Mouse (Mus musculus): ENCODE data around the gene Usp15. TPM values are rescaled to one million over a fixed set of nuclear protein-coding genes. Genes with fewer than 3 reads are reported as not detected.

Gene Usp15
- total and polyA plus RNA-seq, 3 experiments = 65.4 to 124 (median 113) TPM

GRCm38 (mm10) chr10:123201436-123201835 is 4.6 kb upstream of the Usp15 start:
- in situ Hi-C loops (cut with MboI; ENCODE audit: low pct_ligation_motif_present, low pct_unique_long_range_greater_than_20kb, low sequenced_read_pairs) = no loop called here
- Histone ChIP-seq H3K27ac (ENCODE audit: insufficient read depth, low read depth) (no peak overlapping the region), H3K4me2 (ENCODE audit: insufficient read depth, low read depth, poor library complexity, severe bottlenecking) (no peak overlapping the region), H3K4me1 (ENCODE audit: control insufficient read depth in 1 of 2, insufficient read depth in 2 of 2) (peaks cover 2 to 12% of the 10 kb centered on the region in 2 experiments), H3K36me3 (replicated peaks in 1 of 2; ENCODE audit: control insufficient read depth in 1 of 2, insufficient read depth in 1 of 2, low read length in 1 of 2) (no peaks in the 10 kb centered on the region), H3K9me3 (replicated peaks; ENCODE audit: low read length) (no peaks in the 10 kb centered on the region), H3K79me2 (replicated peaks; ENCODE audit: control insufficient read depth, extremely low read depth, insufficient read depth, poor library complexity, severe bottlenecking) (peaks cover 2% of the 10 kb centered on the region; the same call in 1 of the 2 replicates), H3K9ac (ENCODE audit: insufficient read depth, low read depth) (no peak overlapping the region), H3K27me3 (replicated peaks) (no peaks in the 10 kb centered on the region), H3K4me3 (replicated peaks in 1 of 3; ENCODE audit: low read depth in 2 of 3, low read length in 2 of 3, poor library complexity in 1 of 3) (no peak overlapping the region)
- dilution Hi-C loops (cut with MboI; ENCODE audit: extremely low pct_ligation_motif_present, extremely low pct_unique_long_range_greater_than_20kb, low sequenced_read_pairs) = no loop called here
- no peak for DNase-seq (ENCODE audit: extremely low read depth)
- TF ChIP-seq JUN (IDR thresholded peaks at IDR 0.05; ENCODE audit: insufficient read depth, low read depth, low read length) (no peak), ELF1 (IDR thresholded peaks at IDR 0.05; ENCODE audit: low read depth, low read length) (no peak)

GRCm38 (mm10) chr10:123200996-123201395 is 4.2 kb upstream of the Usp15 start:
- Histone ChIP-seq H3K9ac (ENCODE audit: insufficient read depth, low read depth) (no peak overlapping the region), H3K9me3 (replicated peaks; ENCODE audit: low read length) (no peaks in the 10 kb centered on the region), H3K4me2 (ENCODE audit: insufficient read depth, low read depth, poor library complexity, severe bottlenecking) (no peak overlapping the region), H3K4me1 (ENCODE audit: control insufficient read depth in 1 of 2, insufficient read depth in 2 of 2) (peaks cover 2 to 7% of the 10 kb centered on the region in 2 experiments), H3K27ac (ENCODE audit: insufficient read depth, low read depth) (no peak overlapping the region), H3K79me2 (replicated peaks; ENCODE audit: control insufficient read depth, extremely low read depth, insufficient read depth, poor library complexity, severe bottlenecking) (peaks cover 6% of the 10 kb centered on the region), H3K36me3 (replicated peaks in 1 of 2; ENCODE audit: control insufficient read depth in 1 of 2, insufficient read depth in 1 of 2, low read length in 1 of 2) (no peaks in the 10 kb centered on the region), H3K27me3 (replicated peaks) (no peaks in the 10 kb centered on the region), H3K4me3 (replicated peaks in 1 of 3; ENCODE audit: low read depth in 2 of 3, low read length in 2 of 3, poor library complexity in 1 of 3) (no peak overlapping the region)
- in situ Hi-C loops (cut with MboI; ENCODE audit: low pct_ligation_motif_present, low pct_unique_long_range_greater_than_20kb, low sequenced_read_pairs) (no loop called here), dilution Hi-C loops (cut with MboI; ENCODE audit: extremely low pct_ligation_motif_present, extremely low pct_unique_long_range_greater_than_20kb, low sequenced_read_pairs) (no loop called here)
- no peak for DNase-seq (ENCODE audit: extremely low read depth)
- no peak for TF ChIP-seq MAX (IDR thresholded peaks at IDR 0.05; ENCODE audit: low read length)
- TF ChIP-seq ELF1 (IDR thresholded peaks at IDR 0.05; ENCODE audit: low read depth, low read length) = no peak
- no peak for TF ChIP-seq CHD1 (IDR thresholded peaks at IDR 0.05; ENCODE audit: low read depth, low read length)
- TF ChIP-seq USF1 (IDR thresholded peaks at IDR 0.05; ENCODE audit: low read depth, low read length) = no peak
- no peak for TF ChIP-seq MYC (IDR thresholded peaks at IDR 0.05; ENCODE audit: low read depth, low read length)
- TF ChIP-seq GABPA (IDR thresholded peaks at IDR 0.05; ENCODE audit: insufficient replicate concordance, low read depth, low read length) = no peak
- TF ChIP-seq UBTF (IDR thresholded peaks at IDR 0.05; ENCODE audit: low read depth, low read length) = no peak
- no peak for TF ChIP-seq SIN3A (IDR thresholded peaks at IDR 0.05; ENCODE audit: low read length)

DNA sequence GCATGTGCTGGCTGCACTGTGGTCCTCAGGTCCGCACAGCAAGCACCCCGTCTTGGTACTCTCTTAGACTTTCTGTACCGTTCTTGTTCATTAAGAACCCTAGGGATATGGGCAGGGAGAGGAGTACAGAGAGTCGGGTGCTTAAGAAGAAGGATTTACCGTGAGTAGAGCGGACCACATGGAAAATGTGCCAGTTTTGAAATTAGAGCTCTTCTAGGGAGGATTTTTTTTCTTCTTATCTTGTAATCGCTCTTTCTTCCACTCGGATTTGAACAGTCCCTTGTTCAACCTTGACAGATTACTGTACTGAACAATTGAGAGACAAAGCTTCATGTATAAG is 3.5 kb upstream of the Usp15 start:
- Histone ChIP-seq H3K79me2 (replicated peaks; ENCODE audit: control insufficient read depth, extremely low read depth, insufficient read depth, poor library complexity, severe bottlenecking) (peaks cover 13% of the 10 kb centered on the region), H3K4me1 (ENCODE audit: control insufficient read depth in 1 of 2, insufficient read depth in 2 of 2) (peaks cover 2 to 3% of the 10 kb centered on the region in 2 experiments; a peak in 2 of 4 replicates), H3K9me3 (replicated peaks; ENCODE audit: low read length) (no peaks in the 10 kb centered on the region), H3K4me2 (ENCODE audit: insufficient read depth, low read depth, poor library complexity, severe bottlenecking) (no peak overlapping the region), H3K36me3 (replicated peaks in 1 of 2; ENCODE audit: control insufficient read depth in 1 of 2, insufficient read depth in 1 of 2, low read length in 1 of 2) (no peaks in the 10 kb centered on the region), H3K4me3 (replicated peaks in 1 of 3; ENCODE audit: low read depth in 2 of 3, low read length in 2 of 3, poor library complexity in 1 of 3) (no peak overlapping the region), H3K27me3 (replicated peaks) (no peaks in the 10 kb centered on the region), H3K27ac (ENCODE audit: insufficient read depth, low read depth) (no peak overlapping the region), H3K9ac (ENCODE audit: insufficient read depth, low read depth) (no peak overlapping the region)
- in situ Hi-C loops (cut with MboI; ENCODE audit: low pct_ligation_motif_present, low pct_unique_long_range_greater_than_20kb, low sequenced_read_pairs) (no loop called here), dilution Hi-C loops (cut with MboI; ENCODE audit: extremely low pct_ligation_motif_present, extremely low pct_unique_long_range_greater_than_20kb, low sequenced_read_pairs) (no loop called here)
- no peak for DNase-seq (ENCODE audit: extremely low read depth)
- TF ChIP-seq EP300 (IDR thresholded peaks at IDR 0.05; ENCODE audit: low read length) (no peak), NRF1 (IDR thresholded peaks at IDR 0.05; ENCODE audit: low read depth, low read length) (no peak), KAT2A (IDR thresholded peaks at IDR 0.05; ENCODE audit: insufficient replicate concordance, low read length) (no peak), SIN3A (IDR thresholded peaks at IDR 0.05; ENCODE audit: low read length) (no peak), SMC3 (IDR thresholded peaks at IDR 0.05; ENCODE audit: low read depth, low read length) (no peak), BHLHE40 (IDR thresholded peaks at IDR 0.05; ENCODE audit: low read depth, low read length) (no peak), JUND (conservative IDR thresholded peaks at IDR 0.05; ENCODE audit: low read depth, low read length) (no peak), TCF12 (IDR thresholded peaks at IDR 0.05; ENCODE audit: low read depth, low read length) (no peak), USF1 (IDR thresholded peaks at IDR 0.05; ENCODE audit: low read depth, low read length) (no peak), TBP (conservative IDR thresholded peaks at IDR 0.05; ENCODE audit: low read depth, low read length) (no peak), UBTF (IDR thresholded peaks at IDR 0.05; ENCODE audit: low read depth, low read length) (no peak), CHD2 (IDR thresholded peaks at IDR 0.05; ENCODE audit: low read length) (no peak), IRF4 (IDR thresholded peaks at IDR 0.05; ENCODE audit: low read depth, low read length) (no peak), RCOR1 (conservative IDR thresholded peaks at IDR 0.05; ENCODE audit: low read depth, low read length) (no peak), CHD1 (IDR thresholded peaks at IDR 0.05; ENCODE audit: low read depth, low read length) (no peak), USF2 (conservative IDR thresholded peaks at IDR 0.05; ENCODE audit: low read depth, low read length) (no peak), MAX (IDR thresholded peaks at IDR 0.05; ENCODE audit: low read length) (no peak), ZNF384 (IDR thresholded peaks at IDR 0.05; ENCODE audit: low read depth, low read length) (no peak)

Data from CH12.LX (cell line).